Mouse (Mus musculus): ENCODE results near the gene H3f3b.

The H3f3b gene

GRCm38 (mm10) chr11:116012262-116012947 lies 15.4 kb downstream of the H3f3b start, which contains the start of gene Galk1:
Gene Galk1 (minus strand): TSS chr11:116012719.
- TF ChIP-seq GATA4 (IDR thresholded peaks at IDR 0.05; ENCODE audit: insufficient replicate concordance, low read length) = no peak

GRCm38 (mm10) chr11:116011529-116012261 lies 16.1 kb downstream of the H3f3b start:
- TF ChIP-seq GATA4 (IDR thresholded peaks at IDR 0.05; ENCODE audit: insufficient replicate concordance, low read length) = no peak

GRCm38 (mm10) chr11:116010948-116011347 lies 16.8 kb downstream of the H3f3b start:
- TF ChIP-seq GATA4 (IDR thresholded peaks at IDR 0.05; ENCODE audit: insufficient replicate concordance, low read length) = no peak

GRCm38 (mm10) chr11:116010146-116010545 lies 17.6 kb downstream of the H3f3b start:
- TF ChIP-seq GATA4 (IDR thresholded peaks at IDR 0.05; ENCODE audit: insufficient replicate concordance, low read length) = no peak

GRCm38 (mm10) chr11:116009661-116010060 lies 18.1 kb downstream of the H3f3b start:
- no peak for TF ChIP-seq GATA4 (IDR thresholded peaks at IDR 0.05; ENCODE audit: insufficient replicate concordance, low read length)

- TF ChIP-seq GATA4 (IDR thresholded peaks at IDR 0.05; ENCODE audit: insufficient replicate concordance, low read length) = no peak
Measured at GRCm38 (mm10) chr11:116008832-116009375, 18.9 kb downstream of the H3f3b start.

- no peak for TF ChIP-seq GATA4 (IDR thresholded peaks at IDR 0.05; ENCODE audit: insufficient replicate concordance, low read length)
Measured at GRCm38 (mm10) chr11:116008411-116008810, 19.4 kb downstream of the H3f3b start.

GRCm38 (mm10) chr11:116007095-116007850 lies 20.5 kb downstream of the H3f3b start:
- no peak for TF ChIP-seq GATA4 (IDR thresholded peaks at IDR 0.05; ENCODE audit: insufficient replicate concordance, low read length)

GRCm38 (mm10) chr11:116005701-116006419 lies 21.9 kb downstream of the H3f3b start:
- TF ChIP-seq GATA4 (IDR thresholded peaks at IDR 0.05; ENCODE audit: insufficient replicate concordance, low read length) = no peak

- no peak; the same call in 1 of the 2 replicates for TF ChIP-seq GATA4 (IDR thresholded peaks at IDR 0.05; ENCODE audit: insufficient replicate concordance, low read length)
Measured at GRCm38 (mm10) chr11:116004840-116005700, 22.7 kb downstream of the H3f3b start.

- TF ChIP-seq GATA4 (IDR thresholded peaks at IDR 0.05; ENCODE audit: insufficient replicate concordance, low read length) = 0 out of 2 replicates have a peak, but pooled peaks have one; percentile 8
Measured at GRCm38 (mm10) chr11:116004186-116004823, 23.5 kb downstream of the H3f3b start.

GRCm38 (mm10) chr11:116002894-116003293 lies 24.9 kb downstream of the H3f3b start:
- TF ChIP-seq GATA4 (IDR thresholded peaks at IDR 0.05; ENCODE audit: insufficient replicate concordance, low read length) = no peak

GRCm38 (mm10) chr11:116001725-116002124 lies 26.0 kb downstream of the H3f3b start:
- no peak for TF ChIP-seq GATA4 (IDR thresholded peaks at IDR 0.05; ENCODE audit: insufficient replicate concordance, low read length)
